ENCODE assay signal across 11 mouse cellular contexts in genomic region chr6:47465400-47465799, GRCm38 (mm10). TPM values are rescaled to one million over a fixed set of nuclear protein-coding genes. Genes with fewer than 3 reads are reported as not detected.
DNase-seq lines count a peak whose midpoint lies in the region; ATAC-seq and TF ChIP-seq lines count a peak whose summit lies in the region.
"Had no signal": no experiment of that assay in that cellular context is flagged by ENCODE, and none has a peak within 500 bp of the region (broad histone marks: within the 10 kb centered on the region; RNA-seq: fewer than 3 reads in every experiment).

No protein-coding gene starts in this region.

- no peak for DNase-seq in forebrain, embryonic 10.5 days (ENCODE audit: extremely low spot score, low spot score)
- peak; percentile 4 for DNase-seq in spleen, adult 12 weeks (ENCODE audit: low spot score)
- no peak for DNase-seq in spleen, adult 18-20 months
- DNase-seq in liver, embryonic 14.5 days (ENCODE audit: low read depth in 3 of 3, low spot score in 3 of 3), result peak; percentile 31 to 46 (median 45)
- peak; percentile 29 to 41 for DNase-seq in thymus, postnatal 36 days
- no peak for DNase-seq in layer of hippocampus, postnatal 14 days (ENCODE audit: low spot score in 2 of 2)
- no peak for DNase-seq in heart, adult 11 months
- DNase-seq: adrenal gland, postnatal 14 days; kidney, adult 9 months had no signal

- WGBS in forebrain, embryonic 16.5 days, result 49% methylated on average over 2 of the region's 2 CpGs
- 81% methylated on average over 2 of the region's 2 CpGs for WGBS in forebrain, embryonic 10.5 days
- 22% methylated on average over 2 of the region's 2 CpGs for WGBS in liver, embryonic 14.5 days (ENCODE audit: insufficient replicate concordance)

- ATAC-seq in forebrain, embryonic 16.5 days, result 0 out of 2 replicates have a peak, but pooled peaks have one; percentile 43
- ATAC-seq in liver, embryonic 14.5 days (ENCODE audit: insufficient read depth), result peak; percentile 57

- no peak overlapping the region for H3K4me3 ChIP-seq in forebrain, embryonic 16.5 days (replicated peaks; ENCODE audit: low read length)
- no peak overlapping the region for H3K4me3 ChIP-seq in forebrain, embryonic 10.5 days
- no peak overlapping the region for H3K4me3 ChIP-seq in liver, embryonic 14.5 days (ENCODE audit: insufficient read depth in 1 of 2, low read depth in 2 of 2, low read length in 2 of 2)
- H3K4me3 ChIP-seq: embryonic facial prominence, embryonic 13.5 days had no signal

- H3K4me2 ChIP-seq in forebrain, embryonic 16.5 days (ENCODE audit: low read length), result no peak overlapping the region
- peak overlapping the region; percentile 15; the same call in 1 of the 2 replicates for H3K4me2 ChIP-seq in liver, embryonic 14.5 days (ENCODE audit: low read depth)
- H3K4me2 ChIP-seq: embryonic facial prominence, embryonic 13.5 days had no signal

- H3K36me3 ChIP-seq in forebrain, embryonic 16.5 days (ENCODE audit: control insufficient read depth, insufficient read depth), result peaks cover 3% of the 10 kb centered on the region; the same call in 1 of the 2 replicates
- H3K36me3 ChIP-seq in forebrain, embryonic 10.5 days (replicated peaks), result peaks cover 49% of the 10 kb centered on the region
- H3K36me3 ChIP-seq in liver, embryonic 14.5 days (replicated peaks; ENCODE audit: control insufficient read depth, insufficient read depth, low read depth), result no peaks in the 10 kb centered on the region

- no peaks in the 10 kb centered on the region for H3K27me3 ChIP-seq in forebrain, embryonic 16.5 days (replicated peaks; ENCODE audit: control insufficient read depth, insufficient read depth, low read length)
- H3K27me3 ChIP-seq in forebrain, embryonic 10.5 days (ENCODE audit: poor library complexity, severe bottlenecking), result no peaks in the 10 kb centered on the region
- no peaks in the 10 kb centered on the region for H3K27me3 ChIP-seq in liver, embryonic 14.5 days (ENCODE audit: control insufficient read depth, insufficient read depth, low read length)
- H3K27me3 ChIP-seq: embryonic facial prominence, embryonic 13.5 days had no signal

- H3K9me3 ChIP-seq in forebrain, embryonic 16.5 days (ENCODE audit: control insufficient read depth, low read length), result peaks cover 2% of the 10 kb centered on the region; the same call in 1 of the 2 replicates
- H3K9me3 ChIP-seq in forebrain, embryonic 10.5 days, result peaks cover 14% of the 10 kb centered on the region; the same call in 1 of the 2 replicates
- no peaks in the 10 kb centered on the region for H3K9me3 ChIP-seq in liver, embryonic 14.5 days (ENCODE audit: control insufficient read depth, low read length)

- no peak overlapping the region for H3K27ac ChIP-seq in forebrain, embryonic 16.5 days (ENCODE audit: low read length)
- no peak overlapping the region for H3K27ac ChIP-seq in forebrain, embryonic 10.5 days
- H3K27ac ChIP-seq in liver, embryonic 14.5 days, result no peak overlapping the region
- H3K27ac ChIP-seq: embryonic facial prominence, embryonic 13.5 days had no signal

- TF ChIP-seq CTCF in liver, embryonic 14.5 days (IDR thresholded peaks at IDR 0.05; ENCODE audit: low read depth), result peak; percentile 48

- no peak overlapping the region for H3K9ac ChIP-seq in forebrain, embryonic 16.5 days (replicated peaks; ENCODE audit: low read depth, low read length)
- H3K9ac ChIP-seq in liver, embryonic 14.5 days (replicated peaks), result peak overlapping the region; percentile 45; the same call in 1 of the 2 replicates
- H3K9ac ChIP-seq: embryonic facial prominence, embryonic 13.5 days had no signal

- TF ChIP-seq EP300 in liver, embryonic 14.5 days (IDR thresholded peaks at IDR 0.05; ENCODE audit: low read depth), result peak; percentile 56

- peaks cover 4% of the 10 kb centered on the region; the same call in 1 of the 2 replicates for H3K4me1 ChIP-seq in forebrain, embryonic 16.5 days (replicated peaks; ENCODE audit: control insufficient read depth, insufficient read depth, low read length)
- H3K4me1 ChIP-seq in forebrain, embryonic 10.5 days, result no peaks in the 10 kb centered on the region
- peaks cover 8 to 17% of the 10 kb centered on the region in 2 experiments; a peak in 3 of 4 replicates for H3K4me1 ChIP-seq in liver, embryonic 14.5 days (replicated peaks; ENCODE audit: control insufficient read depth in 2 of 2, insufficient read depth in 2 of 2, low read length in 1 of 2)
- H3K4me1 ChIP-seq: embryonic facial prominence, embryonic 13.5 days had no signal

RNA-seq across cellular contexts. Expression of gene Cul1, which starts 12.2 kb away (rescaled TPM):
- polyA plus RNA-seq in forebrain, embryonic 16.5 days (2015; fragmentation: Nextera tagmentation; extraction: Ambion mirVana), result 168 and 188 TPM in 2 replicates
- 215 and 227 TPM in 2 replicates for polyA plus RNA-seq in forebrain, embryonic 10.5 days (2016; fragmentation: Nextera tagmentation; extraction: Ambion mirVana)
- 21.9 and 37.5 TPM in 2 replicates for polyA plus RNA-seq in liver, embryonic 14.5 days (2012; rRNA removed)
- 64.6 and 67.6 TPM in 2 replicates for polyA plus RNA-seq in liver, embryonic 14.5 days (2014; fragmentation: Nextera tagmentation; extraction: Ambion mirVana)
- total RNA-seq in layer of hippocampus, postnatal 14 days (2021), result 100 to 1,000 TPM; 107 to 118 TPM

Comparison
In these comparisons a context has a peak if more than half of its experiments do, and no peak if none do; other contexts are left out.
1. DNase-seq: peak in spleen, adult 12 weeks (single experiment), liver, embryonic 14.5 days (3 of 3) and thymus, postnatal 36 days (2 of 2); none in forebrain, embryonic 10.5 days (single experiment), spleen, adult 18-20 months (0 of 2), layer of hippocampus, postnatal 14 days (0 of 2) and heart, adult 11 months (single experiment).